Mouse (Mus musculus) R1 (cell line): ENCODE results near the gene Chst13.

Experiments used
- DNase-seq: peaks from one replicate; pipeline ENCODE4 v3.0.0-alpha.2; 2018; ENCODE audit warnings: low read depth, low spot score

The Chst13 gene

GRCm38 (mm10) chr6:90324991-90325390 lies at the start of gene Chst13:
Gene Chst13 (minus strand): TSS chr6:90325185.
- peak; percentile 58 for DNase-seq

- DNase-seq: no peak
These were observed 49.7 kb upstream of the Chst13 start for GRCm38 (mm10) chr6:90374647-90375046.

- peak; percentile 79 for DNase-seq
These were observed 45.0 kb upstream of the Chst13 start for GRCm38 (mm10) chr6:90369725-90370553.

- DNase-seq: peak; percentile 98
These were observed 44.2 kb upstream of the Chst13 start, which contains the start of gene Zxdc for GRCm38 (mm10) chr6:90368976-90369724. Gene Zxdc (plus strand): TSS chr6:90369492.

GRCm38 (mm10) chr6:90363301-90363700 lies 38.3 kb upstream of the Chst13 start:
- DNase-seq: no peak

- DNase-seq: peak; percentile 44
These were observed 36.1 kb upstream of the Chst13 start for GRCm38 (mm10) chr6:90360922-90361614.

GRCm38 (mm10) chr6:90360024-90360781 lies 35.2 kb upstream of the Chst13 start:
- DNase-seq: peak; percentile 31

GRCm38 (mm10) chr6:90359445-90359844 lies 34.5 kb upstream of the Chst13 start:
- no peak for DNase-seq

- no peak for DNase-seq
These were observed 33.2 kb upstream of the Chst13 start for GRCm38 (mm10) chr6:90358142-90358541.

- DNase-seq: no peak
These were observed 25.0 kb upstream of the Chst13 start for GRCm38 (mm10) chr6:90350011-90350410.

GRCm38 (mm10) chr6:90348500-90348899 lies 23.5 kb upstream of the Chst13 start:
- no peak for DNase-seq

- DNase-seq: no peak
These were observed 22.2 kb upstream of the Chst13 start for GRCm38 (mm10) chr6:90347183-90347582.

- no peak for DNase-seq
These were observed 17.4 kb upstream of the Chst13 start for GRCm38 (mm10) chr6:90342343-90342742.

- DNase-seq: no peak
These were observed 9.3 kb upstream of the Chst13 start for GRCm38 (mm10) chr6:90334244-90334643.

- DNase-seq: no peak
These were observed 7.8 kb upstream of the Chst13 start, which contains the start of gene Uroc1 for GRCm38 (mm10) chr6:90332561-90333425. Gene Uroc1 (plus strand): TSS chr6:90333284.

- DNase-seq: no peak
These were observed 5.0 kb upstream of the Chst13 start for GRCm38 (mm10) chr6:90329953-90330352.

- DNase-seq: peak; percentile 42
These were observed 2.7 kb upstream of the Chst13 start for GRCm38 (mm10) chr6:90327670-90328069.

- DNase-seq: no peak
These were observed 522 bp downstream of the Chst13 start for GRCm38 (mm10) chr6:90324463-90324862.

- no peak for DNase-seq
These were observed 959 bp downstream of the Chst13 start for GRCm38 (mm10) chr6:90324026-90324425.

GRCm38 (mm10) chr6:90321811-90322210 lies 3.2 kb downstream of the Chst13 start:
- DNase-seq: no peak
